Mouse (Mus musculus) embryonic fibroblast, embryonic 13.5 days (primary cell): Measurements from ENCODE around the gene Smad5.

Experiments
- CTCF ChIP-seq: IDR thresholded peaks from 2 replicates; pipeline ENCODE4 v1.5.1; 2011; ENCODE audit warnings: mild to moderate bottlenecking, control low read depth, low read length, moderate library complexity, borderline replicate concordance; ENCODE audit not compliant: insufficient read depth
- POLR2A ChIP-seq: IDR thresholded peaks from 2 replicates; pipeline ENCODE4 v1.6.1; 2011; ENCODE audit warnings: low read depth, mild to moderate bottlenecking, control low read depth, low read length, moderate library complexity

DNA sequence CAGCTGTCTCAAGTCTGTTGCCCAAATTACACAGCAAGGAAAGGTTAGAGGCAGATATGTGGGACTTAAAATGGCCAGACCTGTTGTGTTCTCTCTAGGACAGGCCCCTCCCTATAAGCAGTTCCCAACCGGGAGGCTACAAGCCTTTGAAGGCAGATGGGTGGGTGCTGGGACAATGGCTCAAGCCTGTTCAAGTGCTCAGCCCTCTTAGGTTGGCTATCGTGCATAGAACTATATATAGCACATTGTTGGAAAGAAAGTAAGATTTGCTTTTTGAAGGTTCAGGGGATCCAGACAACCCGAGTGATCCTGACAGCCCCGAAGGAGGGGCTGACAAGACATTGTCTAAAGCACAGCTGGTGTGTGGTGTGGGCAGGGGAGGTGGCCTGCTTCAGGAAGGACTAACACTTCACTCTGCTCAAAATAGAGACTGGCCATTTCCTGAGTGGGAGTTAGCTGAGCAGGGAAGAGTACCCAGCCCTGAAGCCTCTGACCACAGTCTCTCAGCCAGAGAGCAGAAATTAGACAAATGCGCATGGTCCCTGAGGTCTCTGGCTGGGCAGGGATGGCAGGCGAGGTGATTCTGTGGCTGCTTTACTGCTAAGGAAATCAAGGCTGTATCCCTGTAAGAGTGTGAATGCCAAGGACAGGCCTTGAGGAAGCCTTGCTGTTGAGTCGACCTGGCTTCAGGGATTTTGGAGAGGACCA lies 40.7 kb upstream of the Smad5 start:
- TF ChIP-seq CTCF (no peak), POLR2A (no peak)
